Mouse (Mus musculus) ES-Bruce4 (cell line): Measurements from ENCODE around the gene Ube2q1.

Experiments used
- EP300 ChIP-seq: IDR thresholded peaks from 2 replicates; pipeline ENCODE4 v1.6.1; 2011; ENCODE audit warnings: low read depth, low read length; ENCODE audit not compliant: insufficient read depth
- POLR2A ChIP-seq: IDR thresholded peaks from one replicate; pipeline ENCODE4 v1.8.1; 2011; ENCODE audit warnings: low read length; ENCODE audit not compliant: insufficient read depth

DNA sequence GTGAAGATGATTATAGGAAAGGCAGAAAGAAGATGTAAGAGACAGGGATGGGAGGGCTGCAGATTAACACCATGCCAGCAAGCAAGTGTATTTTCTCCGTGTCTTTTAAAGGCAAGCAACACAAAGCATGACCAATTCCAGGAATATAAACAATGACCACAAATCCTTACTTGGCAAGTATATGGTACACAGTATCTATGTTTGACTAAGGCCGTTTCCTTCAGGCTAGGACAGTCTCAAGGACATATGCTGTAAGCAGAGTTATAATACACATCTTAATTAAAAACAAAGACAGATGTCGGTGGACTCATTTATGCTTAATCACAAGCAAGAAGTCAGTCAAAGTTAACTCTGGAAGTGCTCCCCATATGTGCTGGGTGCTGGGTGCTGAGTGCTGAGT is 45.2 kb downstream of the Ube2q1 start:
- TF ChIP-seq POLR2A = no peak
- no peak for TF ChIP-seq EP300
